ENCODE assay signal across 8 mouse cellular contexts in genomic region chr5:127243611-127244010, GRCm38 (mm10). TPM values are rescaled to one million over a fixed set of nuclear protein-coding genes. Genes with fewer than 3 reads are reported as not detected.
DNase-seq lines count a peak whose midpoint lies in the region; ATAC-seq and TF ChIP-seq lines count a peak whose summit lies in the region.

No protein-coding gene starts in this region.

- H3K36me3 ChIP-seq in heart, embryonic 10.5 days: no peaks in the 10 kb centered on the region
- no peaks in the 10 kb centered on the region for H3K36me3 ChIP-seq in E14TG2a.4 (ENCODE audit: insufficient read depth, low read length)
- H3K36me3 ChIP-seq in embryonic facial prominence, embryonic 13.5 days: no peaks in the 10 kb centered on the region
- H3K36me3 ChIP-seq in limb, embryonic 12.5 days: no peaks in the 10 kb centered on the region

- H3K4me2 ChIP-seq in embryonic facial prominence, embryonic 13.5 days: peak overlapping the region; percentile 86
- peak overlapping the region; percentile 85 for H3K4me2 ChIP-seq in limb, embryonic 12.5 days

- H3K27ac ChIP-seq in heart, embryonic 10.5 days: no peak overlapping the region
- peak overlapping the region; percentile 82; the same call in 1 of the 2 replicates for H3K27ac ChIP-seq in embryonic facial prominence, embryonic 13.5 days
- H3K27ac ChIP-seq in limb, embryonic 12.5 days: peak overlapping the region; percentile 86; the same call in 1 of the 2 replicates

- peak overlapping the region; percentile 81 for H3K9ac ChIP-seq in embryonic facial prominence, embryonic 13.5 days
- peak overlapping the region; percentile 75 for H3K9ac ChIP-seq in limb, embryonic 12.5 days (replicated peaks)

- WGBS in heart, embryonic 10.5 days: 8% methylated on average over 13 of the region's 13 CpGs
- 8% methylated on average over 13 of the region's 13 CpGs for WGBS in embryonic facial prominence, embryonic 13.5 days
- 7% methylated on average over 13 of the region's 13 CpGs for WGBS in limb, embryonic 12.5 days

- peaks cover 56% of the 10 kb centered on the region for H3K27me3 ChIP-seq in heart, embryonic 10.5 days (ENCODE audit: insufficient read depth, poor library complexity, severe bottlenecking)
- peaks cover 85% of the 10 kb centered on the region for H3K27me3 ChIP-seq in E14TG2a.4 (ENCODE audit: insufficient read depth, low read length)
- H3K27me3 ChIP-seq in embryonic facial prominence, embryonic 13.5 days: peaks cover 25% of the 10 kb centered on the region
- H3K27me3 ChIP-seq in limb, embryonic 12.5 days: peaks cover 14% of the 10 kb centered on the region

- peak overlapping the region; percentile 81 for H3K4me3 ChIP-seq in heart, embryonic 10.5 days
- H3K4me3 ChIP-seq in E14TG2a.4 (replicated peaks; ENCODE audit: low read length): 0 out of 2 replicates have a peak overlapping the region, but pooled peaks have one; percentile 86
- peak overlapping the region; percentile 82 for H3K4me3 ChIP-seq in embryonic facial prominence, embryonic 13.5 days
- H3K4me3 ChIP-seq in limb, embryonic 12.5 days (replicated peaks): peak overlapping the region; percentile 75

- DNase-seq in heart, embryonic 10.5 days (ENCODE audit: low spot score): no peak
- DNase-seq in heart, adult 9 months (ENCODE audit: low spot score in 2 of 2): no peak
- DNase-seq in adrenal gland, postnatal 25 days: no peak
- no peak for DNase-seq in layer of hippocampus, adult 18-20 months (ENCODE audit: low spot score in 2 of 2)

- peaks cover 5% of the 10 kb centered on the region; the same call in 1 of the 2 replicates for H3K9me3 ChIP-seq in heart, embryonic 10.5 days
- peaks cover 6% of the 10 kb centered on the region for H3K9me3 ChIP-seq in E14TG2a.4 (ENCODE audit: low read length)
- H3K9me3 ChIP-seq in embryonic facial prominence, embryonic 13.5 days: no peaks in the 10 kb centered on the region
- H3K9me3 ChIP-seq in limb, embryonic 12.5 days: peaks cover 6% of the 10 kb centered on the region; the same call in 1 of the 2 replicates

- no peak for TF ChIP-seq CTCF in E14TG2a.4 (conservative IDR thresholded peaks at IDR 0.05; ENCODE audit: low read length)

- no peak for ATAC-seq in embryonic facial prominence, embryonic 13.5 days (ENCODE audit: insufficient number of reproducible peaks, insufficient read depth, low FRiP score, low TSS enrichment, low read depth)
- no peak for ATAC-seq in limb, embryonic 12.5 days (ENCODE audit: insufficient number of reproducible peaks, insufficient read depth, low FRiP score, low TSS enrichment, low read depth)
- no peak for ATAC-seq in granulocyte monocyte progenitor cell, adult 5-6 weeks (replicated peaks; ENCODE audit: poor library complexity, severe bottlenecking)

- H3K4me1 ChIP-seq in heart, embryonic 10.5 days: peaks cover 23% of the 10 kb centered on the region
- peaks cover 28% of the 10 kb centered on the region for H3K4me1 ChIP-seq in E14TG2a.4 (replicated peaks; ENCODE audit: low read depth, low read length)
- peaks cover 44% of the 10 kb centered on the region for H3K4me1 ChIP-seq in embryonic facial prominence, embryonic 13.5 days
- H3K4me1 ChIP-seq in limb, embryonic 12.5 days (replicated peaks): peaks cover 35% of the 10 kb centered on the region

RNA-seq across cellular contexts. Expression of gene Tmem132c, which starts 2.0 kb away (rescaled TPM):
- polyA plus RNA-seq in heart, embryonic 10.5 days (2016; fragmentation: Nextera tagmentation; extraction: Ambion mirVana): 6.3 and 11.9 TPM in 2 replicates
- polyA plus RNA-seq in embryonic facial prominence, embryonic 13.5 days (2015; fragmentation: Nextera tagmentation; extraction: Ambion mirVana): 48.2 and 55.6 TPM in 2 replicates
- polyA plus RNA-seq in limb, embryonic 12.5 days (2016; fragmentation: Nextera tagmentation; extraction: Ambion mirVana): 48.0 and 50.2 TPM in 2 replicates
- not detected in 2 replicates for total RNA-seq in granulocyte monocyte progenitor cell, adult 5-6 weeks (2014; fragmentation: Nextera tagmentation)
- total RNA-seq in granulocyte monocyte progenitor cell, adult 5-6 weeks (2017): not detected in 2 replicates
- total RNA-seq in adrenal gland, postnatal 25 days (2021): 1.3 TPM in 1 of 2 replicates, not detected in the other
- 1 to 10 TPM; 2.7 to 3.7 TPM for total RNA-seq in layer of hippocampus, adult 18-20 months (2021)
